Mouse (Mus musculus): ENCODE measurements around the gene Dnajc8.

GRCm38 (mm10) chr4:132490273-132491010 is 44.9 kb upstream of the Dnajc8 start:
- TF ChIP-seq CTCF (IDR thresholded peaks at IDR 0.05; ENCODE audit: control insufficient read depth, insufficient read depth, insufficient replicate concordance, low read depth, low read length) (no peak), POLR2A (IDR thresholded peaks at IDR 0.05; ENCODE audit: control insufficient read depth, low read depth, low read length) (no peak)

All from testis, adult 2 months (tissue).